Mouse (Mus musculus) kidney, postnatal 0 days (tissue): ENCODE measurements around the gene Fgf11. TPM values are rescaled to one million over a fixed set of nuclear protein-coding genes. Genes with fewer than 3 reads are reported as not detected.

Experiments
- ATAC-seq: fragments of 200-750 bp; cut with Nextera tagmentation; replicated peaks from 2 replicates; pipeline ENCODE4 v1.8.0; 2017; ENCODE audit warnings: low read depth, moderate number of reproducible peaks, moderate TSS enrichment, moderate library complexity; ENCODE audit not compliant: low FRiP score
- DNase-seq: peaks from one replicate; pipeline ENCODE4 v3.0.0-alpha.2; 2016; ENCODE audit warnings: low spot score
- H3K27ac ChIP-seq: fragments of 300-500 bp; sonication (generic); 2 replicates; pipeline ENCODE4 v1.5.1; 2014; ENCODE audit warnings: mild to moderate bottlenecking
- H3K27me3 ChIP-seq: fragments of 300-500 bp; sonication (generic); 2 replicates; pipeline ENCODE4 v1.6.1; 2014; ENCODE audit warnings: low read length, mixed read lengths; ENCODE audit not compliant: insufficient read depth
- H3K36me3 ChIP-seq: fragments of 300-500 bp; sonication (generic); 2 replicates; pipeline ENCODE4 v1.6.1; 2014; ENCODE audit warnings: low read length, mixed read lengths; ENCODE audit not compliant: insufficient read depth
- H3K4me1 ChIP-seq: fragments of 300-500 bp; sonication (generic); replicated peaks from 2 replicates; pipeline ENCODE4 v1.6.1; 2014; ENCODE audit warnings: antibody characterized with exemption, low read length, mixed read lengths; ENCODE audit not compliant: insufficient read depth
- H3K4me2 ChIP-seq: fragments of 300-500 bp; sonication (generic); 2 replicates; pipeline ENCODE4 v1.6.1; 2014; ENCODE audit warnings: mild to moderate bottlenecking, low read length, moderate library complexity, mixed read lengths
- H3K4me3 ChIP-seq: fragments of 300-500 bp; sonication (generic); replicated peaks from 2 replicates; pipeline ENCODE4 v1.5.1; 2014; ENCODE audit warnings: low read depth, low read length
- H3K9ac ChIP-seq: fragments of 300-500 bp; sonication (generic); 2 replicates; pipeline ENCODE4 v1.6.1; 2014; ENCODE audit warnings: low read depth, low read length
- H3K9me3 ChIP-seq: fragments of 300-500 bp; sonication (generic); replicated peaks from 2 replicates; pipeline ENCODE4 v1.6.1; 2016; ENCODE audit warnings: low read length, inconsistent platforms, mixed read lengths
- CTCF ChIP-seq: IDR thresholded peaks from 2 replicates; pipeline ENCODE4 v1.5.1; 2016; ENCODE audit warnings: antibody characterized with exemption, low read depth, mild to moderate bottlenecking, moderate library complexity
- WGBS: fragments of 180-500 bp; shearing (Covaris S2); extraction: QIAGEN DNeasy Blood & Tissue Kit; methylation state at CpG from one replicate; pipeline ENCODE4 v1.1.7; 2014; 5-methylcytosine and 5-hydroxymethylcytosine counted together
- polyA plus RNA-seq: library from polyadenylated mRNA; unstranded; fragments of >200 nt; fragmentation: Nextera tagmentation; extraction: Ambion mirVana; gene quantifications from 2 replicates; pipeline ENCODE4 v1.2.1, GENCODE M21; 2015

The Fgf11 gene
- polyA plus RNA-seq, 1 experiment from 2014 or later: 0.63 TPM

DNA sequence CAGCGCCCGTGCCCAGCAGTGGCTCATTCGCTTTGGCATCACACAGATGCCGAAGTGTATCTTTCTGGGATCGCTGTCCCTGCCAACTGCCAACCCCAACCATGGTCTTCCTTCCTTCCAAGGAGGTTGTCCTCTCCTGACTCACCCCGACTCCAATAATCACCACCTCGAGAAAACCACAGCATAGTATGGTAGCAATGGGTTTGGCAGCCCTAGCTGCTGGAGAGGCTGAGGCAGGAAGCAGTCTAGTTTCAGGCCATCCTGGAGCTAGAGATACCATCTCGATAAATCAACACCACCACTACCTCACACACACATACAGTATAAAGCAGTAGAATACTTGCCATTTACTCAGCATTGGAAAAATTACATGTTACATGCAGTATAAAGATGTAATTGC, 17.2 kb upstream of the Fgf11 start:
- 93% methylated on average over 8 of the region's 8 CpGs for WGBS

DNA sequence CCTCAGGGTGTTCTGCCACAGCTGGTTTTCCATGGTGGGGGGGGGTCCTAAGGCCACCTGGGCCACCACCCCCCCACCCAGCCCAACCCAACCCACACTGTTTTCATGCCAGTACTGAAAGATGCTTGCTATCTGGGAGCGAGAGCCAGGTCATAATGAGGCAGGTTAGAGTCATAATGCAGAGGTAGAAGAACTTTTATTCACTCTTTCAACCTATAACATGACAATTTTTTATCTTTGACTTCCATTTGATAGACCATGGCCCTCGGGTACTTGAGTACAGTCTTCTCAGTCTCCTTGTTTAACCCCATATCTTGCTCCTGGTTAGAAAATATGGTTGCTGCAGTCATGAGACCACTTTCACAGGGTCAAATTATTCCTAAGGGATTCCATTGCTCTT, 16.7 kb upstream of the Fgf11 start, which contains the start of gene Spem2:
Spem2 (minus strand) TSS at position 101 of the 400 bp plus-strand sequence.
- H3K4me3 ChIP-seq: no peak within 1 kb of the TSS
- H3K27me3 ChIP-seq: no peaks in the 10 kb centered on the region
- H3K4me2 ChIP-seq: no peak within 1 kb of the TSS
- no peaks in the 10 kb centered on the region for H3K9me3 ChIP-seq
- no peak within 1 kb of the TSS for H3K27ac ChIP-seq
- TF ChIP-seq CTCF: no peak
- ATAC-seq: no peak
- H3K4me1 ChIP-seq: no peaks in the 10 kb centered on the region
- no peaks in the 10 kb centered on the region for H3K36me3 ChIP-seq
- no peak within 1 kb of the TSS for H3K9ac ChIP-seq
- DNase-seq: no peak
- WGBS: 82% methylated on average over 2 of the region's 2 CpGs

More for the DNA sequence above, 17.2 kb upstream of the Fgf11 start:
- Histone ChIP-seq H3K4me3 (no peak overlapping the region), H3K27me3 (no peaks in the 10 kb centered on the region), H3K9ac (no peak overlapping the region), H3K4me2 (no peak overlapping the region), H3K36me3 (0 out of 2 replicates have a peak, but pooled peaks cover under 1% of the 10 kb centered on the region), H3K9me3 (no peaks in the 10 kb centered on the region), H3K27ac (no peak overlapping the region), H3K4me1 (no peaks in the 10 kb centered on the region)
- ATAC-seq (no peak), DNase-seq (no peak)
- TF ChIP-seq CTCF: no peak

DNA sequence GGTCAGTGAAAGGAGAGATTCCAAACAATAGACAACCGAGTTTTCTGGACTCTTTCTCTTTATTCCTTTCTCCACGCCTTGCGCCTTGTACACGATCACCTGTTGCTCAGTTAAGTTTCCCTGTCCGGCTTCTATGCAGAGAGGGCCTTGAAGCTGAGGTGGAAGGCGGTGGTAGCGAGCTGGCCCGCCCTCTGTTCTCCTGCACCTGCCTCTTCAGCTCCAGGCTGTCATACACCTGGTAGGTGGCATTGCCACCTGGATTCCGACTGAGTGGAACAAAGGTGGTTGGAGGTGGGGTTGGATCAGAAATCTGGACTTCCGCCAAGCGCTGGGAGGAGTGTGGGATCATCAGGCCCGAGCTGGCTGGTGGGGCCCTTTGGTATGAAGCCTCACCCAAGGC, 14.9 kb upstream of the Fgf11 start:
- Histone ChIP-seq H3K4me1 (no peaks in the 10 kb centered on the region), H3K9ac (no peak overlapping the region), H3K9me3 (no peaks in the 10 kb centered on the region), H3K4me3 (no peak overlapping the region), H3K36me3 (no peaks in the 10 kb centered on the region), H3K4me2 (no peak overlapping the region), H3K27ac (no peak overlapping the region), H3K27me3 (no peaks in the 10 kb centered on the region)
- 89% methylated on average over 12 of the region's 12 CpGs for WGBS
- DNase-seq (no peak), ATAC-seq (no peak)
- no peak for TF ChIP-seq CTCF

DNA sequence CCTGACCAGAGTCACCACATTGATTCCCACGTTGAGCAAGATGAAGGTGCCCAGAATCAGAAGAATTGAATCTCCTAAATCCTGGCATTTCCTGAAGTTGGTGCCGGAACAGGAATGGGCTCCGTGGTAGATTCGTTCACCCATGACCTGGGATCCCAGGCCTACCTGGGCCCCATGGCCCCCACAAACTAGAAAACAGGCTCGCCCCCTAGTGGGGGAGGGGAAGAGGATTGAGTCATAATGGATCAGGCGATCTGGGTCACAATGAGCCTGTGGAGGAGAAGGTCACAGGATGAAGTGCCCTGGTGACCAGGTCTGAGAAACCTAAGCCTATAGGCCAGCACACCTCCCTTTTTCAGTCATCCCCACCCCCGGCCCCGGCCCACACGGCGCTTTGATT, 13.5 kb upstream of the Fgf11 start, which contains the start of gene Gm39566:
Gm39566 (minus strand) TSS at position 144 of the 400 bp plus-strand sequence.
- Histone ChIP-seq H3K27ac (no peak within 1 kb of the TSS), H3K4me3 (no peak within 1 kb of the TSS), H3K9ac (no peak within 1 kb of the TSS), H3K4me2 (no peak within 1 kb of the TSS), H3K4me1 (no peaks in the 10 kb centered on the region), H3K9me3 (no peaks in the 10 kb centered on the region), H3K36me3 (no peaks in the 10 kb centered on the region), H3K27me3 (no peaks in the 10 kb centered on the region)
- TF ChIP-seq CTCF: peak; percentile 11; the same call in 1 of the 2 replicates
- ATAC-seq: no peak
- WGBS: 43% methylated on average over 10 of the region's 10 CpGs
- DNase-seq: no peak

DNA sequence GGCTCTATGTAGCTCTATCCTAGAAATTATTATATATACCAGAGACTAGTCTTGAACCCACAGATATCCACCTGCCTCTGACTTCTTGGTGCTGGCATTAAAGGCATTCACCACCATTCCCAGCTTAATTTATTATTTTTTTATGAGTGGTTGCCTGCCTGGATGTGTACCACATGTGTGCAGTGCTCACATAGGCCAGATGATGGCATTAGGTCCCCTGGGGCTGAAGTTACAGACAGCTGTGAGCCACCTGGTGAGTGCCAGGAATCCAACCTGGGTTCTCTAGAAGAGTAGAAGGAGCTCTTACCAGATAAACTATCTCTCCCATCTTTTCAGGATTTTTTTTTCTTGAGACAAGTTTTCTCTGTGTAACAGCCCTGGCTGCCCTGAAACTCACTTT, 8.6 kb upstream of the Fgf11 start:
- DNase-seq (no peak), ATAC-seq (no peak)
- no peak overlapping the region for H3K9ac ChIP-seq
- no peak overlapping the region for H3K27ac ChIP-seq
- peaks cover 5% of the 10 kb centered on the region; the same call in 1 of the 2 replicates for H3K27me3 ChIP-seq
- H3K9me3 ChIP-seq: no peaks in the 10 kb centered on the region
- H3K4me1 ChIP-seq: no peaks in the 10 kb centered on the region
- H3K36me3 ChIP-seq: no peaks in the 10 kb centered on the region
- H3K4me3 ChIP-seq: no peak overlapping the region
- no peak overlapping the region for H3K4me2 ChIP-seq
- TF ChIP-seq CTCF: no peak

DNA sequence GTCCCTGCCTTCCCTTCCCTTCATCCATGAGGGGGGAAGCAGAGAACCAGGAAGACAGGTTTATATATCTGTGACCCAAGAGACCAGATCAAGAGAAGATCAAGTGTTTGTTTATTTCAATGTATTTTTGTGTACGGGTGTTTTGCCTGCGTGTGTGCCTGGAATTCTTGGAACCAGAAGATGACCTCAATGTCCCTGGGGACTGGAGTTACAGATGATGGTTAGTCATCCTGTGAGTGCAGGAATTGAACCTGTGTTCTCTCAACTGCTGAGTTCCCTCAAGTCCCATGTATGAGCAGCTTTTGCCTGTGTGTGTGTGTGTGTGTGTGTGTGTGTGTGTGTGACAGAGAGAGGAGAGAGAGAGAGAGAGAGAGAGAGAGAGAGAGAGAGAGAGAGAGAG, 6.0 kb upstream of the Fgf11 start:
- no peak overlapping the region for H3K9ac ChIP-seq
- no peak overlapping the region for H3K4me3 ChIP-seq
- no peak overlapping the region for H3K4me2 ChIP-seq
- DNase-seq (no peak), ATAC-seq (no peak)
- no peak for TF ChIP-seq CTCF
- H3K27ac ChIP-seq: no peak overlapping the region
- H3K36me3 ChIP-seq: no peaks in the 10 kb centered on the region
- WGBS: 59% methylated on average over 2 of the region's 2 CpGs
- H3K4me1 ChIP-seq: peaks cover 21% of the 10 kb centered on the region
- H3K27me3 ChIP-seq: peaks cover 5% of the 10 kb centered on the region; the same call in 1 of the 2 replicates
- no peaks in the 10 kb centered on the region for H3K9me3 ChIP-seq

DNA sequence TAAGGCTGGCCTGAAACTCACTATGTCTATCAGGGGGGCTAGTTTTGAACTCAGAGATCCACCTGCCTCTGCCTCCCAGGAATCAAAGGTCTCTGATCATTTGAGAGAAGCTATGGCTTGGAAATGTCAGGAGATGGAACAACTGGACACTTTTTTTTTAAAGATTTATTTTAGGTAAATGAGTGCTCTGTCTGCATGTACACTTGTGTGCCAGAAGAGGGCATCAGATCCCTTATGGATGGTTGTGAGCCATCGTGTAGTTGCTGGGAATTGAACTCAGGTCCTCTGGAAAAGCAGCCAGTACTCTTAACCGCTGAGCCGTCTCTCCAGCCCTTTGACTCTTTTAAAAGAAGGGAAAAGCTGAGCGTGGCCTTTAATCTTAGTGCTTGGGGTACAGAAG, 4.7 kb upstream of the Fgf11 start:
- Histone ChIP-seq H3K9me3 (no peaks in the 10 kb centered on the region), H3K4me2 (no peak overlapping the region), H3K27me3 (peaks cover 5% of the 10 kb centered on the region; the same call in 1 of the 2 replicates), H3K4me3 (no peak overlapping the region), H3K4me1 (peaks cover 30% of the 10 kb centered on the region), H3K9ac (no peak overlapping the region), H3K27ac (no peak overlapping the region), H3K36me3 (no peaks in the 10 kb centered on the region)
- whole genome bisulfite sequencing: 83% methylated on average over 4 of the region's 4 CpGs
- TF ChIP-seq CTCF: peak; percentile 41; the same call in 1 of the 2 replicates
- ATAC-seq (no peak), DNase-seq (no peak)
